Mouse (Mus musculus): ENCODE measurements around the gene Cog4. TPM values are rescaled to one million over a fixed set of nuclear protein-coding genes. Genes with fewer than 3 reads are reported as not detected.

Cog4 gene
- polyA plus RNA-seq, 1 experiment from 2014 or later = 72.1 TPM

Other genes starting within 250 kb of the Cog4 start
- gene Vac14, start 228.0 kb upstream of the Cog4 start, polyA plus RNA-seq (2015; fragmentation: Nextera tagmentation; extraction: Ambion mirVana) = 25.2 and 28.5 TPM in 2 replicates
- 24.5 and 24.9 TPM in 2 replicates for gene Mtss1l, start 125.1 kb upstream of the Cog4 start, polyA plus RNA-seq (2015; fragmentation: Nextera tagmentation; extraction: Ambion mirVana)
- 6.9 and 7.7 TPM in 2 replicates for gene Il34, start 40.7 kb upstream of the Cog4 start, polyA plus RNA-seq (2015; fragmentation: Nextera tagmentation; extraction: Ambion mirVana)
- 92.3 and 96.1 TPM in 2 replicates for gene Sf3b3, start 187 bp downstream of the Cog4 start, polyA plus RNA-seq (2015; fragmentation: Nextera tagmentation; extraction: Ambion mirVana)
- gene Fuk, start 55.9 kb downstream of the Cog4 start, polyA plus RNA-seq (2015; fragmentation: Nextera tagmentation; extraction: Ambion mirVana) = 6.3 and 7.3 TPM in 2 replicates
- gene St3gal2, start 73.3 kb downstream of the Cog4 start, polyA plus RNA-seq (2015; fragmentation: Nextera tagmentation; extraction: Ambion mirVana) = 25.9 and 26.8 TPM in 2 replicates
- 10.2 and 10.4 TPM in 2 replicates for gene Ddx19a, start 151.2 kb downstream of the Cog4 start, polyA plus RNA-seq (2015; fragmentation: Nextera tagmentation; extraction: Ambion mirVana)
- 7.2 and 7.9 TPM in 2 replicates for gene Ddx19b, start 185.2 kb downstream of the Cog4 start, polyA plus RNA-seq (2015; fragmentation: Nextera tagmentation; extraction: Ambion mirVana)
- 87.9 and 91.6 TPM in 2 replicates for gene Aars, start 186.5 kb downstream of the Cog4 start, polyA plus RNA-seq (2015; fragmentation: Nextera tagmentation; extraction: Ambion mirVana)
- not detected in 2 replicates for gene Exosc6, start 209.7 kb downstream of the Cog4 start, polyA plus RNA-seq (2015; fragmentation: Nextera tagmentation; extraction: Ambion mirVana)
- 0.26 and 0.47 TPM in 2 replicates for gene Clec18a, start 245.8 kb downstream of the Cog4 start, polyA plus RNA-seq (2015; fragmentation: Nextera tagmentation; extraction: Ambion mirVana)
- 7.9 and 10.1 TPM in 2 replicates for gene Pdpr, start 248.0 kb downstream of the Cog4 start, polyA plus RNA-seq (2015; fragmentation: Nextera tagmentation; extraction: Ambion mirVana)

All from midbrain, embryonic 16.5 days (tissue).